Mouse (Mus musculus) bone marrow macrophage, adult 2 months (primary cell): ENCODE measurements around the gene Rsl1d1.

Source experiments
- CTCF ChIP-seq: IDR thresholded peaks from 2 replicates; pipeline ENCODE4 v1.5.1; 2012; ENCODE audit warnings: low read depth, mild to moderate bottlenecking, low read length, moderate library complexity
- POLR2A ChIP-seq: IDR thresholded peaks from 2 replicates; pipeline ENCODE4 v1.6.1; 2012; ENCODE audit warnings: mild to moderate bottlenecking, low read depth, low read length, borderline replicate concordance

GRCm38 (mm10) chr16:11171679-11172078 lies 31.5 kb downstream of the Rsl1d1 start:
- TF ChIP-seq CTCF (no peak), POLR2A (no peak)
